Comparison of ENCODE assay signal across 7 mouse cellular contexts in genomic region chrX:7670921-7671623, GRCm38 (mm10). TPM values are rescaled to one million over a fixed set of nuclear protein-coding genes. Genes with fewer than 3 reads are reported as not detected.
DNase-seq lines count a peak whose midpoint lies in the region; ATAC-seq and TF ChIP-seq lines count a peak whose summit lies in the region.

Plp2 (minus strand) TSS chrX:7671390.

- dilution Hi-C loops in CH12.LX (cut with MboI; ENCODE audit: extremely low pct_ligation_motif_present, extremely low pct_unique_long_range_greater_than_20kb, low sequenced_read_pairs): no loop called here

- in situ Hi-C loops in CH12.LX (cut with MboI; ENCODE audit: low pct_ligation_motif_present, low pct_unique_long_range_greater_than_20kb, low sequenced_read_pairs): no loop called here

- no peak for TF ChIP-seq CTCF in CH12.LX (conservative IDR thresholded peaks at IDR 0.05 in 1 of 2, IDR thresholded peaks at IDR 0.05 in 1 of 2; ENCODE audit: low read depth in 2 of 2, low read length in 2 of 2)
- TF ChIP-seq CTCF in heart, postnatal 0 days (IDR thresholded peaks at IDR 0.05; ENCODE audit: low read depth): no peak

- peak within 1 kb of the TSS; percentile 89 for H3K9ac ChIP-seq in CH12.LX (ENCODE audit: insufficient read depth, low read depth)
- peak within 1 kb of the TSS; percentile 70 for H3K9ac ChIP-seq in heart, postnatal 0 days (replicated peaks; ENCODE audit: low read depth, low read length)

- no peaks in the 10 kb centered on the region for H3K27me3 ChIP-seq in CH12.LX (replicated peaks)
- H3K27me3 ChIP-seq in erythroblast, embryonic 14.5 days (ENCODE audit: control insufficient read depth): peaks cover 9% of the 10 kb centered on the region
- H3K27me3 ChIP-seq in heart, postnatal 0 days (ENCODE audit: control insufficient read depth, insufficient read depth, low read length): no peaks in the 10 kb centered on the region
- H3K27me3 ChIP-seq in midbrain, embryonic 10.5 days (ENCODE audit: low read depth, poor library complexity, severe bottlenecking): peaks cover 28% of the 10 kb centered on the region

- ATAC-seq in heart, postnatal 0 days (ENCODE audit: insufficient read depth, low read depth): peak; percentile 49

- 22% methylated on average over 23 of the region's 36 CpGs for WGBS in heart, postnatal 0 days
- WGBS in midbrain, embryonic 10.5 days: 21% methylated on average over 36 of the region's 36 CpGs

- peak within 1 kb of the TSS; percentile 96 for H3K27ac ChIP-seq in CH12.LX (ENCODE audit: insufficient read depth, low read depth)
- H3K27ac ChIP-seq in heart, postnatal 0 days (ENCODE audit: low read depth): peak within 1 kb of the TSS; percentile 82
- peak within 1 kb of the TSS; percentile 76 for H3K27ac ChIP-seq in midbrain, embryonic 10.5 days (replicated peaks)

- peak; percentile 68 for DNase-seq in CH12.LX (ENCODE audit: extremely low read depth)
- DNase-seq in T-cell, adult 2 months (ENCODE audit: low spot score): peak; percentile 13
- DNase-seq in heart, postnatal 0 days (ENCODE audit: low spot score): no peak
- DNase-seq in kidney, postnatal 4 days: peak; percentile 56 to 70
- peak; percentile 36 for DNase-seq in midbrain, embryonic 10.5 days (ENCODE audit: low spot score)
- DNase-seq in thymus, postnatal 25 days: peak; percentile 54

- peak within 1 kb of the TSS; percentile 95 for H3K4me2 ChIP-seq in CH12.LX (ENCODE audit: insufficient read depth, low read depth, poor library complexity, severe bottlenecking)
- H3K4me2 ChIP-seq in heart, postnatal 0 days (ENCODE audit: low read depth, low read length): peak within 1 kb of the TSS; percentile 69

- H3K79me2 ChIP-seq in CH12.LX (replicated peaks; ENCODE audit: control insufficient read depth, extremely low read depth, insufficient read depth, poor library complexity, severe bottlenecking): peaks cover 15% of the 10 kb centered on the region

- H3K4me3 ChIP-seq in CH12.LX (replicated peaks in 1 of 3; ENCODE audit: low read depth in 2 of 3, low read length in 2 of 3, poor library complexity in 1 of 3): peak within 1 kb of the TSS; percentile 67 to 93 (median 72)
- peak within 1 kb of the TSS; percentile 63 for H3K4me3 ChIP-seq in erythroblast, embryonic 14.5 days (replicated peaks)
- peak within 1 kb of the TSS; percentile 63 for H3K4me3 ChIP-seq in heart, postnatal 0 days (ENCODE audit: low read depth, low read length)
- peak within 1 kb of the TSS; percentile 55 for H3K4me3 ChIP-seq in midbrain, embryonic 10.5 days

- H3K36me3 ChIP-seq in CH12.LX (replicated peaks in 1 of 2; ENCODE audit: control insufficient read depth in 1 of 2, insufficient read depth in 1 of 2, low read length in 1 of 2): peaks cover 23 to 25% of the 10 kb centered on the region in 2 experiments
- no peaks in the 10 kb centered on the region; the same call in 1 of the 2 replicates for H3K36me3 ChIP-seq in erythroblast, embryonic 14.5 days (ENCODE audit: control insufficient read depth)
- peaks cover 21% of the 10 kb centered on the region for H3K36me3 ChIP-seq in heart, postnatal 0 days (replicated peaks; ENCODE audit: control insufficient read depth, insufficient read depth, low read length)
- H3K36me3 ChIP-seq in midbrain, embryonic 10.5 days: peaks cover 14% of the 10 kb centered on the region

- no peaks in the 10 kb centered on the region for H3K9me3 ChIP-seq in CH12.LX (replicated peaks; ENCODE audit: low read length)
- peaks cover 9% of the 10 kb centered on the region for H3K9me3 ChIP-seq in erythroblast, embryonic 14.5 days (ENCODE audit: control insufficient read depth, low read length)
- no peaks in the 10 kb centered on the region for H3K9me3 ChIP-seq in heart, postnatal 0 days (replicated peaks; ENCODE audit: control insufficient read depth, low read length)
- peaks cover 7% of the 10 kb centered on the region; the same call in 1 of the 2 replicates for H3K9me3 ChIP-seq in midbrain, embryonic 10.5 days (replicated peaks)

- peak; percentile 33; the same call in 1 of the 2 replicates for TF ChIP-seq EP300 in CH12.LX (IDR thresholded peaks at IDR 0.05; ENCODE audit: low read length)
- no peak for TF ChIP-seq EP300 in heart, postnatal 0 days (IDR thresholded peaks at IDR 0.05; ENCODE audit: low read depth)

- peaks cover 8 to 19% of the 10 kb centered on the region in 2 experiments; a peak in 3 of 4 replicates for H3K4me1 ChIP-seq in CH12.LX (ENCODE audit: control insufficient read depth in 1 of 2, insufficient read depth in 2 of 2)
- peaks cover 30% of the 10 kb centered on the region for H3K4me1 ChIP-seq in erythroblast, embryonic 14.5 days (ENCODE audit: control insufficient read depth)
- 0 out of 2 replicates have a peak, but pooled peaks cover 12% of the 10 kb centered on the region for H3K4me1 ChIP-seq in heart, postnatal 0 days (ENCODE audit: control insufficient read depth, insufficient read depth)
- H3K4me1 ChIP-seq in midbrain, embryonic 10.5 days: peaks cover 13% of the 10 kb centered on the region; the same call in 1 of the 2 replicates

- TF ChIP-seq RAD21 in CH12.LX (IDR thresholded peaks at IDR 0.05; ENCODE audit: low read depth, low read length): no peak

- TF ChIP-seq POLR2A in CH12.LX (IDR thresholded peaks at IDR 0.05; ENCODE audit: low read depth, low read length): peak; percentile 56

TF ChIP-seq in CH12.LX, 34 proteins besides CTCF, POLR2A, EP300 and RAD21:
- TF ChIP-seq TBP (conservative IDR thresholded peaks at IDR 0.05; ENCODE audit: low read depth, low read length) (peak; percentile 69; the same call in 1 of the 2 replicates), ZNF384 (IDR thresholded peaks at IDR 0.05; ENCODE audit: low read depth, low read length) (no peak), IRF4 (IDR thresholded peaks at IDR 0.05; ENCODE audit: low read depth, low read length) (peak; percentile 84), ETS1 (conservative IDR thresholded peaks at IDR 0.05; ENCODE audit: low read depth, low read length) (peak; percentile 57), KAT2A (IDR thresholded peaks at IDR 0.05; ENCODE audit: insufficient replicate concordance, low read length) (no peak), CHD1 (IDR thresholded peaks at IDR 0.05; ENCODE audit: low read depth, low read length) (0 out of 2 replicates have a peak, but pooled peaks have one; percentile 16), E2F4 (IDR thresholded peaks at IDR 0.05; ENCODE audit: insufficient replicate concordance, low read depth, low read length) (no peak), USF1 (IDR thresholded peaks at IDR 0.05; ENCODE audit: low read depth, low read length) (no peak), MAFK (IDR thresholded peaks at IDR 0.05; ENCODE audit: insufficient replicate concordance, low read length) (no peak), ZC3H11A (IDR thresholded peaks at IDR 0.05; ENCODE audit: low read depth, low read length) (no peak), MAX (IDR thresholded peaks at IDR 0.05; ENCODE audit: low read length) (0 out of 2 replicates have a peak, but pooled peaks have one; percentile 1), SIN3A (IDR thresholded peaks at IDR 0.05; ENCODE audit: low read length) (no peak), MEF2A (IDR thresholded peaks at IDR 0.05; ENCODE audit: borderline replicate concordance, low read depth, low read length) (no peak), JUND (conservative IDR thresholded peaks at IDR 0.05; ENCODE audit: low read depth, low read length) (no peak), ELF1 (IDR thresholded peaks at IDR 0.05; ENCODE audit: low read depth, low read length) (peak; percentile 66), USF2 (conservative IDR thresholded peaks at IDR 0.05; ENCODE audit: low read depth, low read length) (no peak), GABPA (IDR thresholded peaks at IDR 0.05; ENCODE audit: insufficient replicate concordance, low read depth, low read length) (no peak), HCFC1 (IDR thresholded peaks at IDR 0.05; ENCODE audit: low read depth, low read length) (peak; percentile 50), NELFE (IDR thresholded peaks at IDR 0.05; ENCODE audit: low read depth, low read length) (peak; percentile 71), ZMIZ1 (IDR thresholded peaks at IDR 0.05; ENCODE audit: low read depth, low read length) (no peak), TCF12 (IDR thresholded peaks at IDR 0.05; ENCODE audit: low read depth, low read length) (peak; percentile 78), MXI1 (IDR thresholded peaks at IDR 0.05; ENCODE audit: low read depth, low read length) (0 out of 2 replicates have a peak, but pooled peaks have one; percentile 13), BHLHE40 (IDR thresholded peaks at IDR 0.05; ENCODE audit: low read depth, low read length) (peak; percentile 68), SMC3 (IDR thresholded peaks at IDR 0.05; ENCODE audit: low read depth, low read length) (no peak), NRF1 (IDR thresholded peaks at IDR 0.05; ENCODE audit: low read depth, low read length) (no peak), RCOR1 (conservative IDR thresholded peaks at IDR 0.05; ENCODE audit: low read depth, low read length) (no peak), MYC (IDR thresholded peaks at IDR 0.05; ENCODE audit: low read depth, low read length) (no peak), ZKSCAN1 (IDR thresholded peaks at IDR 0.05; ENCODE audit: borderline replicate concordance, low read depth, low read length) (no peak), MAZ (IDR thresholded peaks at IDR 0.05; ENCODE audit: low read depth, low read length) (peak; percentile 65; the same call in 1 of the 2 replicates), CHD2 (IDR thresholded peaks at IDR 0.05; ENCODE audit: low read length) (no peak), PAX5 (IDR thresholded peaks at IDR 0.05; ENCODE audit: low read length) (no peak), UBTF (IDR thresholded peaks at IDR 0.05; ENCODE audit: low read depth, low read length) (no peak), POLR2AphosphoS2 (IDR thresholded peaks at IDR 0.05; ENCODE audit: low read depth, low read length) (no peak), JUN (IDR thresholded peaks at IDR 0.05; ENCODE audit: insufficient read depth, low read depth, low read length) (no peak)

RNA-seq across cellular contexts. Expression of gene Plp2, which starts in this region (rescaled TPM):
- 163 and 183 TPM in 2 replicates for total RNA-seq in CH12.LX (2012; rRNA removed)
- total RNA-seq in CH12.LX (2014; rRNA removed): 144 and 173 TPM in 2 replicates
- polyA plus RNA-seq in CH12.LX (2012; ENCODE audit: insufficient read length, low read depth): 207 and 247 TPM in 2 replicates
- polyA plus RNA-seq in erythroblast, embryonic 14.5 days (2012): 0.28 and 1.5 TPM in 2 replicates
- total RNA-seq in heart, postnatal 0 days (2014; rRNA removed; ENCODE audit: low replicate concordance): 134 and 184 TPM in 2 replicates
- polyA plus RNA-seq in heart, postnatal 0 days (2015; fragmentation: Nextera tagmentation; extraction: Ambion mirVana): 91.1 and 95.7 TPM in 2 replicates
- polyA plus RNA-seq in midbrain, embryonic 10.5 days (2016; fragmentation: Nextera tagmentation; extraction: Ambion mirVana): 41.4 and 42.9 TPM in 2 replicates

Comparison
In these comparisons a context has a peak if more than half of its experiments do, and no peak if none do; other contexts are left out.
1. RNA of gene Plp2 (polyA plus RNA-seq): 207 to 247 TPM in CH12.LX, 91.1 to 95.7 TPM in heart, postnatal 0 days and 41.4 to 42.9 TPM in midbrain, embryonic 10.5 days; 0.28 to 1.5 TPM in erythroblast, embryonic 14.5 days; every median in the first group is over 10 times any median in the second.
2. Peak in every context shown above with its lines, with median percentiles within 50 percentile points of each other: H3K27ac ChIP-seq and H3K4me3 ChIP-seq.